Mouse (Mus musculus) lung, embryonic 16.5 days (tissue): ENCODE results near the gene Tmem203. TPM values are rescaled to one million over a fixed set of nuclear protein-coding genes. Genes with fewer than 3 reads are reported as not detected.

ENCODE experiments used
- ATAC-seq: fragments of 200-750 bp; cut with Nextera tagmentation; 2 replicates; pipeline ENCODE4 v1.8.0; 2017; ENCODE audit warnings: low read depth, mild to moderate bottlenecking, moderate library complexity
- H3K27ac ChIP-seq: fragments of 300-500 bp; sonication (generic); 2 replicates; pipeline ENCODE4 v1.5.1; 2014; ENCODE audit warnings: mild to moderate bottlenecking, control low read depth, low read length
- H3K27me3 ChIP-seq: fragments of 300-500 bp; sonication (generic); 2 replicates; pipeline ENCODE4 v1.6.1; 2014; ENCODE audit warnings: low read depth, low read length, mixed read lengths; ENCODE audit not compliant: control insufficient read depth, insufficient read depth
- H3K36me3 ChIP-seq: fragments of 300-500 bp; sonication (generic); 2 replicates; pipeline ENCODE4 v1.6.1; 2014; ENCODE audit warnings: low read length; ENCODE audit not compliant: control insufficient read depth, insufficient read depth
- H3K4me1 ChIP-seq: fragments of 300-500 bp; sonication (generic); replicated peaks from 2 replicates; pipeline ENCODE4 v1.6.1; 2014; ENCODE audit warnings: low read length, mixed read lengths; ENCODE audit not compliant: control insufficient read depth, insufficient read depth
- H3K4me2 ChIP-seq: fragments of 300-500 bp; sonication (generic); 2 replicates; pipeline ENCODE4 v1.6.1; 2014; ENCODE audit warnings: low read depth, low read length, control low read depth
- H3K4me3 ChIP-seq: fragments of 300-500 bp; sonication (generic); 2 replicates; pipeline ENCODE4 v1.5.1; 2014; ENCODE audit warnings: mild to moderate bottlenecking, low read length, control low read depth
- H3K9ac ChIP-seq: fragments of 300-500 bp; sonication (generic); 2 replicates; pipeline ENCODE4 v1.6.1; 2014; ENCODE audit warnings: low read length, control low read depth
- H3K9me3 ChIP-seq: fragments of 300-500 bp; sonication (generic); 2 replicates; pipeline ENCODE4 v1.6.1; 2016; ENCODE audit warnings: low read length; ENCODE audit not compliant: control insufficient read depth
- WGBS: fragments of 180-500 bp; shearing (Covaris S2); extraction: QIAGEN DNeasy Blood & Tissue Kit; methylation state at CpG from one replicate; pipeline ENCODE4 v1.1.7; 2014; 5-methylcytosine and 5-hydroxymethylcytosine counted together
- polyA plus RNA-seq: library from polyadenylated mRNA; unstranded; fragments of >200 nt; fragmentation: Nextera tagmentation; extraction: Ambion mirVana; gene quantifications from 2 replicates; pipeline ENCODE4 v1.2.1, GENCODE M21; 2015

The Tmem203 gene
- polyA plus RNA-seq, 1 experiment from 2014 or later = 20.3 TPM

DNA sequence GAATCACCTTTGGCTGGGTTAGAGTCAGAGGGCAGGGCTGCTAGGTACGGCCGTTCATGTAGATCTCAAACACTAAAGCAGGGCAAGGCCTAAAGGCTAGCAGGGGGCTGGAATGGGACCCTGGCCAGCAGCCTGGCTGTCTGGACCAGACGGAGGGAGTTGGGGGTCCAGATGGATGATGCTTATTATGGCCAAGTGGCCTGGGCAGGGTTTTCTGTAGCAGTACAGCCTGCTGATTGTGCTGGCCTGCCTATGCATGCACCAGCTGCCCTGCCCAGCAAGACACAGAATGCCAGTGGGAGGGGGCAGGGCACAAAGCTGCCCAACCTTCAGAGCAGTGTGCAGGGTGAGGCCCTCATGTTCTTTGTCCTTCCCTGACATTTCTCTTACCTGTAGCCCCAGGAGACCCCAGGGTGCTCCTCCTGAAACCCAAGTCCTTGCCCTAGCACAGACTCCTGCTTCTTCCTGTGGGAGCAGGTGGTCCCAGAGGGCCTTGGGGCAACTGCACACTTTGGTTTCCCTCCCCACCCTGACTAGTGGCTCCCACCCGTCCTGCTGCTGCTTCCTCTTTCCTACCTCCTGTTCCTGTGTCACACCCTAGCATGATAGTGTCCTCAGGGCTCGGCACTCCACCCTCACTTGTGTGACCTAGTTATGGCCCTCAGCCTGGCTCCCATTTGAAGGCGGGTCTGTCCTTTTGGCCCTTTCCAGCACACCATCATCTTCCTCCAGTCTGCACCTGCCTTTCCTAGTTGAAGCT is 10.8 kb downstream of the Tmem203 start:
- peaks cover 34% of the 10 kb centered on the region for H3K4me1 ChIP-seq
- H3K27me3 ChIP-seq = peaks cover 5% of the 10 kb centered on the region
- H3K4me3 ChIP-seq = no peak overlapping the region
- no peaks in the 10 kb centered on the region for H3K9me3 ChIP-seq
- H3K36me3 ChIP-seq = peaks cover 3% of the 10 kb centered on the region; the same call in 1 of the 2 replicates
- ATAC-seq = no peak
- no peak overlapping the region for H3K27ac ChIP-seq
- whole genome bisulfite sequencing = 61% methylated on average over 6 of the region's 6 CpGs
- H3K4me2 ChIP-seq = 0 out of 2 replicates have a peak overlapping the region, but pooled peaks have one; percentile 8
- H3K9ac ChIP-seq = peak overlapping the region; percentile 26; the same call in 1 of the 2 replicates

DNA sequence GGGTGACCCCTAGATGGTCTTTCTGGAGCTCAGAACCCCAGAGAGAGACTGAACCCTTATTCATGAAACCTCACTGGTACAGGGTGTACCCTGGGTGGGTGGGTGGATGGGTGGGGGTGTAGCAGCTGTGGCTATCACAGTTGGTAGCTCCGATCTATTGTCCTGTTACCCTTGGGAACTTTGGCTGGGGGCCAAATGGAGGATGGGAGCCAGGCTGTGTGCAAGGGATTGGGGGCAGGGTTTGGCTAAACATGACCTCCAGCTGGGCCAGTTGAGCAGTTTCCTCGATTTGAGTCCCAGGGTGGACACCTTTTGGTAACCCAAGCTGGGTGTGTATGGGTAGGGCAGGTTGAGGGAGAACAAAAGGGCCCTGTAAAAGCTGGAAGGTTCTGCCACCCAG is 11.5 kb downstream of the Tmem203 start:
- H3K27ac ChIP-seq = no peak overlapping the region
- H3K9ac ChIP-seq = no peak overlapping the region
- ATAC-seq = no peak
- WGBS = 35% methylated on average over 2 of the region's 2 CpGs
- H3K4me2 ChIP-seq = no peak overlapping the region
- no peaks in the 10 kb centered on the region for H3K9me3 ChIP-seq
- H3K27me3 ChIP-seq = peaks cover 5% of the 10 kb centered on the region
- H3K4me1 ChIP-seq = peaks cover 39% of the 10 kb centered on the region
- H3K4me3 ChIP-seq = no peak overlapping the region
- peaks cover 3% of the 10 kb centered on the region; the same call in 1 of the 2 replicates for H3K36me3 ChIP-seq

DNA sequence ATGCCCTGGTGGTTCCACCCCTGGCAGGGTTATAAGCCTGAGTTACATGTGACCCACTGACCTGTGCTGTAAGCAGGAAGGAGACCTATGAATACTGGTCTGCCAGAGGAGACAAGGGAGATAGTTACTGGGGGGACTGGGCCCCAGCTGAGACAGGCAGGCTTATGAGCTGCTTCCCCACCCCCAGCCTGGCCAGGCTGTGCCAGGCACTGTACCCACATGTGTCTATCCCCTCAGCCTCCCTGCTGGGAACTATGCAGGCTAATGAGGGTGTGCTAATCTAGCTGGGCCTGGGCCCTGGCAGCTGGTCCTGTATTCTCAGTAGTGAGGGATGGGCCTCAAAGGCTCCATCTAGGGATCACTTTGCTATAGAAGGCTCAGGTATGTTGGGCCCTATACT is 12.0 kb downstream of the Tmem203 start:
- no peak for ATAC-seq
- Histone ChIP-seq H3K4me1 (peaks cover 36% of the 10 kb centered on the region), H3K27me3 (peaks cover 5% of the 10 kb centered on the region), H3K4me2 (no peak overlapping the region), H3K9ac (no peak overlapping the region), H3K36me3 (peaks cover 3% of the 10 kb centered on the region; the same call in 1 of the 2 replicates), H3K4me3 (no peak overlapping the region), H3K27ac (no peak overlapping the region), H3K9me3 (no peaks in the 10 kb centered on the region)

DNA sequence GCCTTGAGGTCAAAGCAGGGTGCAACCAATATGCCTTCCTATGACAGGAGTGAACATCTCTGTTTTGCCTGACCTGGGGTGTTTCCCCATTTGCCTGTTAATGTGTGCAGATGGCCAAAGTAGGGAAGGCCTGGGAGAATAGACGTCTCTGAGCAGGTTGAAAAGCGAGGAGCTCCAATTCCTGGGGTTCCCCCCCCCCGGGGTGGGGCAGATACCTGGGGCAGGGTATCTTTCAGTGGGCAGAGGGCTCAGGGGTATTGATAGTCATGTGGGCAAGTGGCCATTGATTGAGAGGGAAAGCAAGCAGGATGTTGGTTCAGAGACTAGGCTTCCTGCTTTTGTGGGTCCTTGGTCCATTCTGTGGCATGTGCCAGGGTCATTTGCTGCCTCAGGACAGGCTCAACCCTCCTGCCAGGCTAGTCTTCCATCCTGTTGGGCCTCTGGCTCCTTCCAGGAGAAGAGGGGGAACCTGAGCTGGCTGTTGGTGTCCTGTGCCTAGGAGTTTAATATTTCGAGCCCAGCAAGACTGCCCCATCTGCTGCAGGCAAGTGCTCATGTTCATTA is 12.6 kb downstream of the Tmem203 start:
- no peak overlapping the region for H3K9ac ChIP-seq
- no peak overlapping the region for H3K4me3 ChIP-seq
- H3K36me3 ChIP-seq = peaks cover 3% of the 10 kb centered on the region; the same call in 1 of the 2 replicates
- H3K27me3 ChIP-seq = peaks cover 5% of the 10 kb centered on the region
- WGBS = 63% methylated on average over 4 of the region's 4 CpGs
- peaks cover 36% of the 10 kb centered on the region for H3K4me1 ChIP-seq
- no peak overlapping the region for H3K27ac ChIP-seq
- no peak overlapping the region for H3K4me2 ChIP-seq
- H3K9me3 ChIP-seq = no peaks in the 10 kb centered on the region
- ATAC-seq = no peak

DNA sequence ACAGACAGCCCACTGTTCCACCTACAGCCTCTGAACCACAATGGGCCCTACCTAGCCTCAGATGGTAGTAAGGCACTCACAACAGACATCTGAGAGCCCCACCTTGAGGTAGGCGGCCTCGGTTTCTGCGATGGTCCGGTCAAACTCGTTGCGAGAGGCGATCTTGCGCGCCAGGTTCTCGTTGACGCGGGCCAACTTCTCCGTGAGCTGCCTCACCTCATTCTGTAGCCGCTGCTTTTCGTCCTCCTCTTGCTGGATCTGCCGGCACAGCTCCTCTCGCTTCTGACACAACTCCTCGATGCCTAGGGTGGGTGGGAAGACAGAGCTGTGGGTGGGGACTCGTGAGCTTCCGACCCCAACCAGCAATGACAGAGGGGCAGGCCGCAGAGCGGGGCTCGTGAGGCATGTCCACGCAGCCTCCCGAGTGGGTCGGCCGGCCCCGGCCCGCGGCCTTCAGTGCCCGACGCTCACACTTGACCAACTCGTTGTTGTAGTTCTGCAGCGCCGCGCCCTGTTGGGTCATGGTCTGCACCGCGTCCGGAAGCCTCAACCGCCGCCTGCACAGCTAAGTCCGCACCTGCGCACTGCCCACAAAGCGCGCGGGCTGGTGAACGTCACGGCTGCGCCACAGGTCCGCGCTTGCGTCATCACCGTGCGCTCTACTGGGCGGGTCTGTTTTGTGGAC is 16.7 kb downstream of the Tmem203 start, which contains the start of the genes Ssna1 and Anapc2:
TSS of gene Ssna1 (minus strand) at position 612 of the 685 bp plus-strand sequence.
TSS of gene Anapc2 (plus strand) at position 652 of the 685 bp plus-strand sequence.
- Histone ChIP-seq H3K4me3 (peak within 1 kb of the TSS; percentile 79), H3K9me3 (no peaks in the 10 kb centered on the region), H3K36me3 (peaks cover 24% of the 10 kb centered on the region), H3K9ac (peak within 1 kb of the TSS; percentile 89), H3K4me2 (peak within 1 kb of the TSS; percentile 88), H3K4me1 (peaks cover 16% of the 10 kb centered on the region), H3K27me3 (no peaks in the 10 kb centered on the region), H3K27ac (peak within 1 kb of the TSS; percentile 82)
- WGBS = under 1% methylated on average over 54 of the region's 55 CpGs
- ATAC-seq = peak; percentile 97

DNA sequence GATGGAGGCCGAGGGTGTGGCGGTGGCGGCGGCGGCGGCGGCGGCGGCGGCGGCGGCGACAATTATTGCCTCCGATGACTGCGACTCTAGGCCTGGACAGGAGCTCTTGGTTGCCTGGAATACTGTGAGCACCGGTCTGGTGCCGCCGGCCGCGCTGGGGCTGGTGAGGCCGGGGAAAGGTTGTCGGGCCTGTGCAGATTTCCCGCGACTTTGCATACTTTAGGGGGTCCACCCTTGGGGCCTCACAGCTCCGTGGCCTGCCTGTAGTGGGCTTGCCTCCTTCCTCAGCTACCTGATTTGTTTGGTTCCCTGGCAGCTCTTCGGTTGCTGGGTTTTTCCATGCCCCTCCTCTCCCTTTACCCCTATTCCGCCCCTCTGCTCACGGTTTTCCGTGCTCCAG is 17.3 kb downstream of the Tmem203 start:
- under 1% methylated on average over 27 of the region's 29 CpGs for WGBS
- H3K27me3 ChIP-seq = no peaks in the 10 kb centered on the region
- peak overlapping the region; percentile 79 for H3K4me3 ChIP-seq
- peak overlapping the region; percentile 88 for H3K4me2 ChIP-seq
- H3K27ac ChIP-seq = no peak overlapping the region
- peaks cover 16% of the 10 kb centered on the region for H3K4me1 ChIP-seq
- peak overlapping the region; percentile 89 for H3K9ac ChIP-seq
- H3K36me3 ChIP-seq = peaks cover 28% of the 10 kb centered on the region
- no peaks in the 10 kb centered on the region for H3K9me3 ChIP-seq
- ATAC-seq = peak; percentile 59

DNA sequence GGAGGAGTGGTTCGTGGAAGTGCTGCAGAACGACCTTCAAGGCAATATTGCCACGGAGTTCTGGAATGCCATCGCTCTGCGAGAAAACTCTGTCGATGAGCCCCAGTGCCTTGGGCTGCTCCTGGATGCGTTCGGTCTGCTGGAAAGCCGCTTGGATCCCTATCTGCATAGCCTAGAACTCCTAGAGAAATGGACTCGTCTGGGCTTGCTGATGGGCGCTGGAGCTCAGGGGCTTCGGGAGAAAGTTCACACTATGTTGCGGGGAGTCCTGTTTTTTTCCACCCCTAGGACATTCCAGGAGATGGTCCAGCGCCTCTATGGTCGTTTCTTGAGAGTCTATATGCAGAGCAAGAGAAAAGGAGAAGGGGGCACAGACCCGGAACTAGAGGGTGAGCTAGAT is 17.8 kb downstream of the Tmem203 start:
- Histone ChIP-seq H3K27me3 (no peaks in the 10 kb centered on the region), H3K4me2 (peak overlapping the region; percentile 88), H3K4me3 (peak overlapping the region; percentile 79), H3K9ac (peak overlapping the region; percentile 89), H3K9me3 (no peaks in the 10 kb centered on the region), H3K36me3 (peaks cover 33% of the 10 kb centered on the region), H3K27ac (no peak overlapping the region), H3K4me1 (peaks cover 16% of the 10 kb centered on the region)
- 26% methylated on average over 16 of the region's 16 CpGs for whole genome bisulfite sequencing
- ATAC-seq = no peak

DNA sequence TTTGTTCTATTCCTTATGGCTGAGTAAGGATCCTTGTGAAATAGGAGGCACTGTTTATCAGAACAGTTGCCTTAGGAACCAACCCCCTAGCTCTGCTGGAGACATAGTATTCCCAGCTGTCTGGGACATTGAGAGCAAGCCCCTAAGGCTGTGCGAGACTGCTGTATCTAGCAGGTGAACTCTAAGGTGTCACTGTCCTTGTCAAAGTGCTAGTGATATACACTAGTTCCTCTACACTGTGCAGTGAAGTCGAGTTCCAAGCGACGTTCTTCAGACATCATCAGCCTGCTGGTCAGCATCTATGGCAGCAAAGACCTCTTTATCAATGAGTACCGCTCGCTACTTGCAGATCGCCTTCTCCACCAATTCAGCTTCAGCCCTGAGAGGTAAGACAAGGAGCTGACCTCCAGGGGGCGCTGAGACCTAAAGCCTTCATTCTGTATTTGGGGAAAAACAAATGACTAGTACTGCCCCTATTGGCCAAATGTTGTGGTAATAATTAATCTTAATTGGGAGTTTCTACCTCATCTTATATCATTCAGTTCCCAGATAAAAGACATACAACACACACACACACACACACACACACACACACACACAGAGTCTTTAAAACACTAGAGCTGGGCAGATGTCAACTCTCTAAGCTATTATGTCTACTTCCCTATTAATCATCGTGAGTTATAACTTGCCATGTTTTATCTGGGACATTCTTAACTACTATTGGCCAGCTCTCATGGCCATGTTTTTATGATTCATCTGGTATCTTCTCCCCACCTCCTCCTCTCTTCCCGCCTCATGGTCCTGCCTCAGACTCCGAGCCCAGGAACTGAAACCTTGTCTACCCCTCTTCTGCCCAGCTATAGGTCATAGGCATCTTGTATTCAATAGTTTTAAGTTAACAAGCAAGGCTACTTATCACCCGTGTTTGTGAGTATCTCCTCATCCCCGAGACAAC is 24.0 kb downstream of the Tmem203 start:
- H3K4me3 ChIP-seq = no peak overlapping the region
- no peak overlapping the region for H3K4me2 ChIP-seq
- H3K4me1 ChIP-seq = no peaks in the 10 kb centered on the region
- ATAC-seq = peak; percentile 47
- no peak overlapping the region for H3K9ac ChIP-seq
- no peak overlapping the region for H3K27ac ChIP-seq
- 57% methylated on average over 13 of the region's 13 CpGs for WGBS
- H3K9me3 ChIP-seq = no peaks in the 10 kb centered on the region
- no peaks in the 10 kb centered on the region for H3K27me3 ChIP-seq
- H3K36me3 ChIP-seq = peaks cover 62% of the 10 kb centered on the region
